Mouse (Mus musculus) hindbrain, embryonic 14.5 days (tissue): Measurements from ENCODE around the gene Olfr251. TPM values are rescaled to one million over a fixed set of nuclear protein-coding genes. Genes with fewer than 3 reads are reported as not detected.

Source experiments
- polyA plus RNA-seq: library from polyadenylated mRNA; unstranded; fragments of >200 nt; fragmentation: Nextera tagmentation; extraction: Ambion mirVana; gene quantifications from 2 replicates; pipeline ENCODE4 v1.2.1, GENCODE M21; 2014

Gene Olfr251
- polyA plus RNA-seq, 1 experiment from 2014 or later: not detected

Other genes starting within 250 kb of the Olfr251 start
- gene Olfr890, start 234.6 kb upstream of the Olfr251 start, polyA plus RNA-seq: not detected in 2 replicates
- gene Olfr891, start 196.3 kb upstream of the Olfr251 start, polyA plus RNA-seq: not detected in 2 replicates
- not detected in 2 replicates for gene Olfr893, start 168.7 kb upstream of the Olfr251 start, polyA plus RNA-seq
- not detected in 2 replicates for gene Olfr894, start 159.0 kb upstream of the Olfr251 start, polyA plus RNA-seq
- gene Olfr143, start 124.3 kb upstream of the Olfr251 start, polyA plus RNA-seq: not detected in 2 replicates
- not detected in 2 replicates for gene Olfr895, start 109.2 kb upstream of the Olfr251 start, polyA plus RNA-seq
- not detected in 2 replicates for gene Olfr896-ps1, start 86.0 kb upstream of the Olfr251 start, polyA plus RNA-seq
- not detected in 2 replicates for gene Olfr25, start 48.0 kb upstream of the Olfr251 start, polyA plus RNA-seq
- gene Olfr898, start 28.7 kb upstream of the Olfr251 start, polyA plus RNA-seq: not detected in 2 replicates
- not detected in 2 replicates for gene Olfr250, start 10.2 kb upstream of the Olfr251 start, polyA plus RNA-seq
- not detected in 2 replicates for gene Olfr147, start 24.6 kb downstream of the Olfr251 start, polyA plus RNA-seq
- not detected in 2 replicates for gene Olfr901, start 52.4 kb downstream of the Olfr251 start, polyA plus RNA-seq
- gene Olfr902, start 70.6 kb downstream of the Olfr251 start, polyA plus RNA-seq: not detected in 2 replicates
- not detected in 2 replicates for gene Olfr904, start 86.1 kb downstream of the Olfr251 start, polyA plus RNA-seq
- not detected in 2 replicates for gene Olfr905, start 94.0 kb downstream of the Olfr251 start, polyA plus RNA-seq
- gene Olfr906, start 110.0 kb downstream of the Olfr251 start, polyA plus RNA-seq: not detected in 2 replicates
- not detected in 2 replicates for gene Olfr907, start 118.7 kb downstream of the Olfr251 start, polyA plus RNA-seq
- gene Olfr911-ps1, start 144.5 kb downstream of the Olfr251 start, polyA plus RNA-seq: not detected in 2 replicates
- gene Olfr910, start 160.8 kb downstream of the Olfr251 start, polyA plus RNA-seq: not detected in 2 replicates
- gene Olfr912, start 203.1 kb downstream of the Olfr251 start, polyA plus RNA-seq: not detected in 2 replicates
- not detected in 2 replicates for gene Olfr913, start 215.7 kb downstream of the Olfr251 start, polyA plus RNA-seq
- not detected in 2 replicates for gene Olfr914, start 228.0 kb downstream of the Olfr251 start, polyA plus RNA-seq